Mouse (Mus musculus) spleen, adult 18-20 months (tissue): Measurements from ENCODE around the gene Olfr486.
"Not testable (repeated sequence)": the region's sequence is repeated elsewhere in the genome, so short reads cannot be mapped to it uniquely, and the experiment has no call there.

Experiments used
- DNase-seq, 2 experiments: peaks; one replicate each; pipeline ENCODE4 v3.0.0; 2022; ENCODE audit warnings: mixed read lengths in 2 of 2

Olfr486 gene

DNA sequence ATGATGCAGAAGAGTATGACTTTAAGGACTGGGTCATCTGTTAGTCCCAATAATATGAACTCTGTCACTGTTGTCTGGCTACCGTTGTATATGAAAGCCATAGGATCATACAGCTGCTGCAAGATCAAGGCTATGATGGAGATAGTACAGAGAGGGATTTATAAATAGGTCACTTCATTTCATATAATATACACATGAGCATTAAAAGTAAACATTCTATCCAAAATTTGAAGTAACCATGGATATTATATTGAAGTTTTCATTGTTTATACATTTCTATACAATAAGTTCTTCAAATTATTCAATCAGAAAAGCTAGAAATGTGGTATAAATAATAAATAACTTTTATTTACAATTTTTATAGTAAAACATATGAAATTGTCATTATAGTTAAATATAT lies at the start of gene Olfr486:
Gene Olfr486 (minus strand): TSS at position 101 of the 400 bp plus-strand sequence.
- DNase-seq = not testable (repeated sequence)

GRCm38 (mm10) chr7:108214536-108214935 lies 42.0 kb upstream of the Olfr486 start, which contains the start of gene Olfr487:
Olfr487 (minus strand) TSS chr7:108214636.
- DNase-seq = not testable (repeated sequence)

DNA sequence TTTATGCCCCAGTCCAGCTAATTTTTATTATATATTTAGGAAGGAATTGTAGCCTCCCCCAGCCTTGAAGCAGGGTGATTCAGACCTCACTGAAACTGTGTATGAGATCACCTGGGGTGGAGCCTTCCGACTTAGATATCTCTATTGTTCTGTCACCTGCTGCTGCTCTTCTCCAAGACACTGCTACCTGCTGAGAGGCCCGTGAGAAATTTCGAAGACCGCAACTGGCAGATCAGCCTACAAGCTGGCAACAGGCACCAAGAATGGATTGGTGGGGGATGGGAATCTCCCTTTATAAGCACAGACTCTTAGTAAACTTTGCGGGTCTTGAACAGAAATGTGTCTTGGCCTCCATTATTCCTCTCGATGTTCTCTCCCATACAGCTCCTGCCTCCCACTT lies 24.4 kb upstream of the Olfr486 start:
- no peak for DNase-seq

- DNase-seq = not testable (repeated sequence)
Observed at GRCm38 (mm10) chr7:108196337-108196736, 23.8 kb upstream of the Olfr486 start.

DNA sequence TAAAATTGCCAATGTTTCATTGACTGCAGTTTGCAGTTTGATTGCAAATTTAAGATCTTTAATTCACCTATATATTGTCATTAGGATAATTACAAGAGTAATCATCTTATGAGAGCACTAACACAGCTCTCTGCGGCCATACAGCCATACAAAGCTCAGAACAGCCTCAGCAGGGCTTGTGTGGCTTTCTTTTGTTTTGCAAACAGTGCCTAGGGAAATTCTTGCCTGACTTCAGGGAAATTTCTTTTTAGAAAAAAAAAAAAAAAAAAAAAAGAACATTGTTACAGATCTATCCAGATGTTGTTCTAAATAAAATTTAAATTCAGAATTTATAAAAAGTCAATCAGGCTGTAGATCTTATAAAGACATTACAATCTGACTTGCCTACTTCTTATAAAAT lies 20.2 kb upstream of the Olfr486 start:
- DNase-seq = not testable (repeated sequence)

- DNase-seq = not testable (repeated sequence)
Observed at GRCm38 (mm10) chr7:108191196-108191595, 18.7 kb upstream of the Olfr486 start.

- not testable (repeated sequence) for DNase-seq
Observed at GRCm38 (mm10) chr7:108185237-108185636, 12.7 kb upstream of the Olfr486 start.

- DNase-seq = not testable (repeated sequence)
Observed at GRCm38 (mm10) chr7:108184401-108184800, 11.9 kb upstream of the Olfr486 start.

DNA sequence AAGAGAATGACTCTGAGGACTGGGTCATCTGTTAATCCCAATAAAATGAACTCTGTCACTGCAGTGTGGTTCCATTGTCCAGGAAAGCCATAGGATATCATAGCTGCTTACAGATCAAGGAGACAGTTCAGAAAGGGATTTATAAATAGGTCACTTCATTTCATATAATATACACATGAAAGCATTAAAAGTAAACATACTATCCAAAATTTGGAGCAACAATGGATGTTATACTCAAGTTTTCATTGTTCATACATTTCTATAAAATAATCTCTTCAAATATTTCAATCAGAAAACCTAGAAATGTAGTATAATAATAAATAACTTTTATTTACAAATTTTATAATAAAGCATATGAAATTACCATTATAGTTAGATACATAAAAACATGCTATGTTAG lies 12.8 kb downstream of the Olfr486 start, which contains the start of gene Olfr485:
Gene Olfr485 (minus strand): TSS at position 101 of the 400 bp plus-strand sequence.
- DNase-seq = no peak

DNA sequence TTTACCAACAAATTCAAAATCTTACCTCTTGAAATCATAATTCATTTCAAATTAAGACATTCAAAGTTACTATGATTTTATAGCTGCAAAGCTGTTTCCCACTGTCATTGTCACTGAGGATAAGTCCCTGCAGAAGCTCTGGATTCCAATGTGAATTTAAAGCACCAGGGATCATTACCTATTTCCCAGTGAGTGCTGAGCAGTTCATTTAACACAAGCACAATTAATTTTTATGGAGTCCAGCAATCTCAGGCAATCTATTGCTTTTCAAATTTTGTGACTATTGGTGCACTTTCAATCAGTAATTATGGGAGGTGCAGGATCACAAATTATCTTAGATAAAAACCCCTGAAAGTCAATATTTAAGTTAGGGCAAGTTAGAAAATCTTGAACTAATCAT lies 45.2 kb downstream of the Olfr486 start, which contains the start of gene Olfr484:
Gene Olfr484 (minus strand): TSS at position 101 of the 400 bp plus-strand sequence.
- no peak for DNase-seq
